Mouse (Mus musculus) stomach, embryonic 16.5 days (tissue): ENCODE measurements at regions not wholly inside any gene's neighbourhood (a gene's known extent, or its start where the extent isn't known, plus 50 kb on each side); places are given as distances from the start of the nearest gene placed in this dataset.
A peak's percentile ranks its signal among the peaks of the same experiment; 100 is the strongest.

Experiments
- ATAC-seq: fragments of 200-750 bp; cut with Nextera tagmentation; 2 replicates; pipeline ENCODE4 v1.8.0; 2017; ENCODE audit warnings: moderate number of reproducible peaks, moderate TSS enrichment; ENCODE audit not compliant: insufficient read depth, low FRiP score
- H3K27ac ChIP-seq: fragments of 300-500 bp; sonication (generic); 2 replicates; pipeline ENCODE4 v1.5.1; 2014; ENCODE audit warnings: low read length
- H3K27me3 ChIP-seq: fragments of 300-500 bp; sonication (generic); 2 replicates; pipeline ENCODE4 v1.6.1; 2014; ENCODE audit warnings: low read length, control low read depth, mixed read lengths; ENCODE audit not compliant: control insufficient read depth, insufficient read depth
- H3K36me3 ChIP-seq: fragments of 300-500 bp; sonication (generic); 2 replicates; pipeline ENCODE4 v1.6.1; 2014; ENCODE audit warnings: low read length; ENCODE audit not compliant: control insufficient read depth, insufficient read depth
- H3K4me1 ChIP-seq: fragments of 300-500 bp; sonication (generic); 2 replicates; pipeline ENCODE4 v1.6.1; 2014; ENCODE audit warnings: low read length, control low read depth, mixed read lengths; ENCODE audit not compliant: control insufficient read depth, insufficient read depth
- H3K4me2 ChIP-seq: fragments of 300-500 bp; sonication (generic); 2 replicates; pipeline ENCODE4 v1.6.1; 2014; ENCODE audit warnings: low read depth, low read length, mixed read lengths
- H3K4me3 ChIP-seq: fragments of 300-500 bp; sonication (generic); replicated peaks from 2 replicates; pipeline ENCODE4 v1.5.1; 2014; ENCODE audit warnings: mild to moderate bottlenecking, low read length
- H3K9ac ChIP-seq: fragments of 300-500 bp; sonication (generic); 2 replicates; pipeline ENCODE4 v1.6.1; 2014; ENCODE audit warnings: low read length
- H3K9me3 ChIP-seq: fragments of 300-500 bp; sonication (generic); replicated peaks from 2 replicates; pipeline ENCODE4 v1.6.1; 2016; ENCODE audit warnings: low read length, control low read depth; ENCODE audit not compliant: control insufficient read depth
- WGBS: fragments of 180-500 bp; shearing (Covaris S2); extraction: QIAGEN DNeasy Blood & Tissue Kit; methylation state at CpG from one replicate; pipeline ENCODE4 v1.1.7; 2014; 5-methylcytosine and 5-hydroxymethylcytosine counted together

- Histone ChIP-seq H3K9ac (no peak overlapping the region), H3K36me3 (no peaks in the 10 kb centered on the region), H3K4me3 (no peak overlapping the region), H3K27me3 (no peaks in the 10 kb centered on the region), H3K4me1 (no peaks in the 10 kb centered on the region), H3K9me3 (no peaks in the 10 kb centered on the region), H3K4me2 (no peak overlapping the region), H3K27ac (no peak overlapping the region)
- no peak for ATAC-seq
- 84% methylated on average over 2 of the region's 2 CpGs for WGBS
Measured at GRCm38 (mm10) chr8:103993897-103994296, 107.5 kb upstream of the Cdh5 start.

GRCm38 (mm10) chr8:103998143-103998542 lies 103.3 kb upstream of the Cdh5 start:
- no peak overlapping the region for H3K27ac ChIP-seq
- 62% methylated on average over 6 of the region's 6 CpGs for WGBS
- ATAC-seq: no peak
- no peaks in the 10 kb centered on the region for H3K9me3 ChIP-seq
- no peak overlapping the region for H3K4me2 ChIP-seq
- H3K27me3 ChIP-seq: no peaks in the 10 kb centered on the region
- no peaks in the 10 kb centered on the region for H3K36me3 ChIP-seq
- no peak overlapping the region for H3K9ac ChIP-seq
- no peaks in the 10 kb centered on the region for H3K4me1 ChIP-seq
- no peak overlapping the region for H3K4me3 ChIP-seq

GRCm38 (mm10) chr8:104007209-104007608 lies 94.2 kb upstream of the Cdh5 start:
- H3K4me1 ChIP-seq: no peaks in the 10 kb centered on the region
- no peak overlapping the region for H3K4me2 ChIP-seq
- WGBS: 71% methylated on average over 2 of the region's 2 CpGs
- H3K4me3 ChIP-seq: no peak overlapping the region
- H3K9ac ChIP-seq: no peak overlapping the region
- H3K27ac ChIP-seq: no peak overlapping the region
- no peaks in the 10 kb centered on the region for H3K27me3 ChIP-seq
- H3K36me3 ChIP-seq: no peaks in the 10 kb centered on the region
- H3K9me3 ChIP-seq: no peaks in the 10 kb centered on the region
- ATAC-seq: no peak

- no peaks in the 10 kb centered on the region for H3K9me3 ChIP-seq
- no peaks in the 10 kb centered on the region for H3K4me1 ChIP-seq
- no peak overlapping the region for H3K9ac ChIP-seq
- no peaks in the 10 kb centered on the region for H3K36me3 ChIP-seq
- no peak for ATAC-seq
- H3K27ac ChIP-seq: no peak overlapping the region
- no peaks in the 10 kb centered on the region for H3K27me3 ChIP-seq
- 67% methylated on average over 5 of the region's 5 CpGs for WGBS
- no peak overlapping the region for H3K4me3 ChIP-seq
- H3K4me2 ChIP-seq: no peak overlapping the region
Measured at GRCm38 (mm10) chr8:104008756-104009155, 92.7 kb upstream of the Cdh5 start.

- ATAC-seq: no peak
- no peaks in the 10 kb centered on the region for H3K4me1 ChIP-seq
- H3K4me2 ChIP-seq: no peak overlapping the region
- H3K27me3 ChIP-seq: no peaks in the 10 kb centered on the region
- H3K9me3 ChIP-seq: no peaks in the 10 kb centered on the region
- no peak overlapping the region for H3K4me3 ChIP-seq
- no peak overlapping the region for H3K9ac ChIP-seq
- no peaks in the 10 kb centered on the region for H3K36me3 ChIP-seq
- WGBS: 94% methylated on average over 6 of the region's 6 CpGs
- no peak overlapping the region for H3K27ac ChIP-seq
Measured at GRCm38 (mm10) chr8:104009306-104009705, 92.1 kb upstream of the Cdh5 start.

GRCm38 (mm10) chr8:104022231-104022630 lies 79.2 kb upstream of the Cdh5 start:
- no peaks in the 10 kb centered on the region for H3K9me3 ChIP-seq
- no peak overlapping the region for H3K4me3 ChIP-seq
- H3K27ac ChIP-seq: 0 out of 2 replicates have a peak overlapping the region, but pooled peaks have one; percentile 39
- no peaks in the 10 kb centered on the region for H3K27me3 ChIP-seq
- H3K4me1 ChIP-seq: 0 out of 2 replicates have a peak, but pooled peaks cover 2% of the 10 kb centered on the region
- H3K4me2 ChIP-seq: no peak overlapping the region
- H3K36me3 ChIP-seq: no peaks in the 10 kb centered on the region
- H3K9ac ChIP-seq: no peak overlapping the region
- 82% methylated on average over 7 of the region's 7 CpGs for WGBS
- no peak for ATAC-seq

GRCm38 (mm10) chr8:104022691-104023509 lies 78.5 kb upstream of the Cdh5 start:
- Histone ChIP-seq H3K4me3 (no peak overlapping the region), H3K27me3 (no peaks in the 10 kb centered on the region), H3K9me3 (no peaks in the 10 kb centered on the region), H3K4me2 (no peak overlapping the region), H3K27ac (peak overlapping the region; percentile 39; the same call in 1 of the 2 replicates), H3K36me3 (no peaks in the 10 kb centered on the region), H3K9ac (no peak overlapping the region), H3K4me1 (0 out of 2 replicates have a peak, but pooled peaks cover 2% of the 10 kb centered on the region)
- 54% methylated on average over 9 of the region's 9 CpGs for WGBS
- ATAC-seq: peak; percentile 70

- Histone ChIP-seq H3K4me1 (peaks cover 5% of the 10 kb centered on the region; the same call in 1 of the 2 replicates), H3K27ac (no peak overlapping the region), H3K4me3 (no peak overlapping the region), H3K27me3 (no peaks in the 10 kb centered on the region), H3K9ac (no peak overlapping the region), H3K36me3 (no peaks in the 10 kb centered on the region), H3K4me2 (no peak overlapping the region), H3K9me3 (peaks cover 6% of the 10 kb centered on the region)
- 75% methylated on average over 11 of the region's 11 CpGs for WGBS
- no peak for ATAC-seq
Measured at GRCm38 (mm10) chr8:104027161-104027821, 74.1 kb upstream of the Cdh5 start.

- Histone ChIP-seq H3K4me2 (peak overlapping the region; percentile 50), H3K36me3 (no peaks in the 10 kb centered on the region), H3K9me3 (peaks cover 6% of the 10 kb centered on the region), H3K27me3 (no peaks in the 10 kb centered on the region), H3K4me3 (peak overlapping the region; percentile 27), H3K9ac (peak overlapping the region; percentile 61; the same call in 1 of the 2 replicates), H3K4me1 (peaks cover 5% of the 10 kb centered on the region; the same call in 1 of the 2 replicates), H3K27ac (no peak overlapping the region)
- ATAC-seq: peak; percentile 86
- 1% methylated on average over 22 of the region's 22 CpGs for WGBS
Measured at GRCm38 (mm10) chr8:104028626-104029025, 72.8 kb upstream of the Cdh5 start.
